Mouse (Mus musculus): ENCODE data around the gene Lrrc4b. TPM values are rescaled to one million over a fixed set of nuclear protein-coding genes. Genes with fewer than 3 reads are reported as not detected.
A peak's percentile ranks its signal among the peaks of the same experiment; 100 is the strongest.

The Lrrc4b gene
- polyA plus RNA-seq, 1 experiment from 2014 or later, result 3.2 TPM

DNA sequence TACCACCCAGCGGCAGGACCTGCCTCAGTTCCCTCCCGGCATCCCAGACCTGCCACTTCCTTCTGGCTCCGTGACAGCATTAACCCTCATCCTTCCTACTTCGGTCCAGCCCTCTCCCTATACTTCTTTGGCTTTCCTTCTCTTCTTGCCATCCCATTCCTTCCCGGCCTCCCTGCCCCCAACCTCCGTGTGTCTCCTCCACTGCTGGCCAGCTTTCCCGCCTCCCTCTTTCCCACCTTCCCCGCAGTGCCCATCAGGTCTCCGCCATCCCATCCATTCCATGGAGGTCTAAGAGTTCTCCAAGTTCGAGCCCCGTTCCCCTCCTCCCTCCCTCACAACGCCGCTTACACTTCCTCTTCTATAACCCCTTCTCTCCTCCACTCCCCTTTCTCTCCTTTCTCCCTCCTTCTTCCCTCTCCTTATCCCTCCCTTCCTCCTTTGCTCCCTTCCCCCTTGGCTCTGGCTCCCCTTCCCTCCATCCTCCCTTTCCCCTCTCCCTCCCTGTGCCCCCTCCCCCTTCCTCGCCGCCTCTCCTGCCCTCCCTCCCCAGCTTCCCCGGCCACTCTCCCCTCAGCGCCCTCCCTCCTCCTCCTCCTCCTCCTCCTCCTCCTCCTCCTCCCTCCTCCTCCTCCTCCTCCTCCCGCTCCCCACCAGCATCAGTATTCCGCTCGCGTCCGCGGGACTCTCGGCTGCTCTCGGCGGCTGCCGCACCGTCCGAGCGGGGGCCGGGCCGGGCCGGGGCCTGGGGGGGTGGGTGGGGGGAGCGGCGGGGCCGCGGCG is 457 bp upstream of the Lrrc4b start:
- ATAC-seq (replicated peaks; ENCODE audit: insufficient number of reproducible peaks, low FRiP score, low TSS enrichment, low read depth) (peak; percentile 14; the same call in 1 of the 2 replicates), DNase-seq (ENCODE audit: low spot score) (peak; percentile 66)
- H3K9ac ChIP-seq (replicated peaks; ENCODE audit: low read length), result peak overlapping the region; percentile 70
- WGBS, result 1% methylated on average over 16 of the region's 38 CpGs
- peak overlapping the region; percentile 63 for H3K4me3 ChIP-seq (ENCODE audit: low read depth, low read length)
- no peaks in the 10 kb centered on the region for H3K36me3 ChIP-seq (replicated peaks; ENCODE audit: control insufficient read depth, insufficient read depth, low read depth, low read length)
- no peak overlapping the region for H3K27ac ChIP-seq (replicated peaks; ENCODE audit: low read depth, low read length)
- H3K9me3 ChIP-seq (replicated peaks; ENCODE audit: control insufficient read depth, low read length), result no peaks in the 10 kb centered on the region
- peak overlapping the region; percentile 92 for H3K4me2 ChIP-seq (ENCODE audit: low read depth, low read length)
- peaks cover 22% of the 10 kb centered on the region for H3K27me3 ChIP-seq (ENCODE audit: control insufficient read depth, insufficient read depth, low read length)
- H3K4me1 ChIP-seq (ENCODE audit: control insufficient read depth, insufficient read depth, low read length), result peaks cover 8% of the 10 kb centered on the region

GRCm38 (mm10) chr7:44429534-44430488 is 993 bp downstream of the Lrrc4b start:
- Histone ChIP-seq H3K4me3 (ENCODE audit: low read depth, low read length) (peak overlapping the region; percentile 63), H3K4me2 (ENCODE audit: low read depth, low read length) (peak overlapping the region; percentile 92), H3K27me3 (ENCODE audit: control insufficient read depth, insufficient read depth, low read length) (peaks cover 20% of the 10 kb centered on the region), H3K27ac (replicated peaks; ENCODE audit: low read depth, low read length) (peak overlapping the region; percentile 72), H3K9me3 (replicated peaks; ENCODE audit: control insufficient read depth, low read length) (no peaks in the 10 kb centered on the region), H3K9ac (replicated peaks; ENCODE audit: low read length) (peak overlapping the region; percentile 70), H3K36me3 (replicated peaks; ENCODE audit: control insufficient read depth, insufficient read depth, low read depth, low read length) (no peaks in the 10 kb centered on the region), H3K4me1 (ENCODE audit: control insufficient read depth, insufficient read depth, low read length) (peaks cover 8% of the 10 kb centered on the region)
- 2% methylated on average over 32 of the region's 32 CpGs for WGBS
- peak; percentile 4; the same call in 1 of the 2 replicates for ATAC-seq (replicated peaks; ENCODE audit: insufficient number of reproducible peaks, low FRiP score, low TSS enrichment, low read depth)
- DNase-seq (ENCODE audit: low spot score), result no peak

DNA sequence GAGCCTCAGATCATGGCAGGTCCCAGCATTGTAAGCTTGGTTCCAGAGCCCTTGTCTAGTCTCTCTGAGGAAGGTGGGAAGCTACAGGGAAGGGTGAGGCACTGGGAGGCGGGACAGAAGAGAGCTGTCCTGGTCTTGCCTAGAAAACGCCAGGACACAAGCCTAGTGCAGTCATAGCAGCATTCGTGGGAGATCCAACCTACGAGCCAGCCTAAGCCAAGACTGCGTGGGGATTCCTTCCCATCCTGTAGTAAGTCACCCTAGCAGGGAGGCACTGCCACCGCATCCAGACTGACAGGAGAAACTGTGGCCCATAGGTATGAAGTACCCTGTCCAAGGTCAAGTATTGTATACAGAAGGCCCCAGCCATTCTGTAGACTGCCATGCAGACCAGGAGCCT is 3.7 kb downstream of the Lrrc4b start:
- no peak overlapping the region for H3K27ac ChIP-seq (replicated peaks; ENCODE audit: low read depth, low read length)
- no peaks in the 10 kb centered on the region for H3K36me3 ChIP-seq (replicated peaks; ENCODE audit: control insufficient read depth, insufficient read depth, low read depth, low read length)
- ATAC-seq (replicated peaks; ENCODE audit: insufficient number of reproducible peaks, low FRiP score, low TSS enrichment, low read depth) (no peak), DNase-seq (ENCODE audit: low spot score) (no peak)
- no peaks in the 10 kb centered on the region for H3K9me3 ChIP-seq (replicated peaks; ENCODE audit: control insufficient read depth, low read length)
- peaks cover 20% of the 10 kb centered on the region for H3K27me3 ChIP-seq (ENCODE audit: control insufficient read depth, insufficient read depth, low read length)
- no peak overlapping the region for H3K4me3 ChIP-seq (ENCODE audit: low read depth, low read length)
- H3K4me2 ChIP-seq (ENCODE audit: low read depth, low read length), result no peak overlapping the region
- H3K4me1 ChIP-seq (ENCODE audit: control insufficient read depth, insufficient read depth, low read length), result peaks cover 8% of the 10 kb centered on the region
- H3K9ac ChIP-seq (replicated peaks; ENCODE audit: low read length), result no peak overlapping the region
- 69% methylated on average over 6 of the region's 6 CpGs for WGBS

- no peaks in the 10 kb centered on the region for H3K9me3 ChIP-seq (replicated peaks; ENCODE audit: control insufficient read depth, low read length)
- peaks cover 18% of the 10 kb centered on the region for H3K27me3 ChIP-seq (ENCODE audit: control insufficient read depth, insufficient read depth, low read length)
- no peak overlapping the region for H3K4me2 ChIP-seq (ENCODE audit: low read depth, low read length)
- no peak overlapping the region for H3K27ac ChIP-seq (replicated peaks; ENCODE audit: low read depth, low read length)
- WGBS, result 1% methylated on average over 7 of the region's 7 CpGs
- ATAC-seq (replicated peaks; ENCODE audit: insufficient number of reproducible peaks, low FRiP score, low TSS enrichment, low read depth) (peak; percentile 51), DNase-seq (ENCODE audit: low spot score) (peak; percentile 69)
- H3K9ac ChIP-seq (replicated peaks; ENCODE audit: low read length), result no peak overlapping the region
- H3K36me3 ChIP-seq (replicated peaks; ENCODE audit: control insufficient read depth, insufficient read depth, low read depth, low read length), result no peaks in the 10 kb centered on the region
- no peak overlapping the region for H3K4me3 ChIP-seq (ENCODE audit: low read depth, low read length)
- H3K4me1 ChIP-seq (ENCODE audit: control insufficient read depth, insufficient read depth, low read length), result peaks cover 8% of the 10 kb centered on the region
These were observed 4.6 kb downstream of the Lrrc4b start for GRCm38 (mm10) chr7:44433371-44433770.

DNA sequence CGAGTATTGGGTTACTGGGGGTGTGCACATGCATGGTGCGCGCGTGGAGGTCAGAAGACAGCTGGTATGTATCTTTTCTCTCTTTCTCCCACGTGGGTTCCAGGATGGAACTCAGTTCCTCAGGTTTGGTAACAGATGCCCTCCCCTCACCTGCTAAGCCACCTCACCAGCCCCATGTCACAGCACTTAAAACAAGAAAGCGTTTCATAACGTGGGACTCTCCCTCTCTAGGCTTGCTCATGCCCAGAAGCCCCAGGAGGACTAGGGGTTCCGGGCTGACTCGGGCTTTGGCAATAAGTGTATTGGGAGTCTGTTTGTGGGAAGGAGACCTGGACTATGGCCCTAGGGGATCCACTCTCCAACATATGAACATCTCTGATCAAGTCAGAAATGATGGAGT is 5.3 kb downstream of the Lrrc4b start:
- Histone ChIP-seq H3K27me3 (ENCODE audit: control insufficient read depth, insufficient read depth, low read length) (peaks cover 15% of the 10 kb centered on the region), H3K4me1 (ENCODE audit: control insufficient read depth, insufficient read depth, low read length) (peaks cover 8% of the 10 kb centered on the region), H3K27ac (replicated peaks; ENCODE audit: low read depth, low read length) (no peak overlapping the region), H3K4me3 (ENCODE audit: low read depth, low read length) (no peak overlapping the region), H3K36me3 (replicated peaks; ENCODE audit: control insufficient read depth, insufficient read depth, low read depth, low read length) (no peaks in the 10 kb centered on the region), H3K9me3 (replicated peaks; ENCODE audit: control insufficient read depth, low read length) (no peaks in the 10 kb centered on the region), H3K9ac (replicated peaks; ENCODE audit: low read length) (no peak overlapping the region), H3K4me2 (ENCODE audit: low read depth, low read length) (no peak overlapping the region)
- ATAC-seq (replicated peaks; ENCODE audit: insufficient number of reproducible peaks, low FRiP score, low TSS enrichment, low read depth), result no peak
- no peak for DNase-seq (ENCODE audit: low spot score)
- WGBS, result 78% methylated on average over 9 of the region's 9 CpGs

DNA sequence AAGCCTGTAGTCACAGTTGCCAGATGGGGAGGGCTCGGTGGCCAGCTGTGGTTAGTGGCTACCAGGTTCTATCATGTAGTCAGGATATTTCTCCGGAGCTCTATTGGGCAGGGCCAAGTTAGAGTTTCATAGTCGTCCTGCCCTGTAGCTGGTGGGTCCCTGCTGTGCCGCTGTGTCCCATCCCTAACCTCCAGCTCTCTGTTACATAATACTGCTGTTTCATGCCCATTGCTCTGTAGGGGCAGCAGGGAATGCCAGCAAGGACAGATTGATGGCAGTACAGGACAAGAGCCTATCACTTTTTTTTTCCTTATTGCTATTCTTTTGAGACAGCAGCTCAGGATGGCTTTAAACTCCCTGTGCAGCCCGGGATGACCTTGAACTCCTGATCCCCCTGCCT is 7.0 kb downstream of the Lrrc4b start:
- H3K27me3 ChIP-seq (ENCODE audit: control insufficient read depth, insufficient read depth, low read length), result peaks cover 7% of the 10 kb centered on the region
- no peak overlapping the region for H3K4me2 ChIP-seq (ENCODE audit: low read depth, low read length)
- H3K4me3 ChIP-seq (ENCODE audit: low read depth, low read length), result no peak overlapping the region
- H3K9ac ChIP-seq (replicated peaks; ENCODE audit: low read length), result no peak overlapping the region
- no peaks in the 10 kb centered on the region for H3K4me1 ChIP-seq (ENCODE audit: control insufficient read depth, insufficient read depth, low read length)
- H3K36me3 ChIP-seq (replicated peaks; ENCODE audit: control insufficient read depth, insufficient read depth, low read depth, low read length), result no peaks in the 10 kb centered on the region
- ATAC-seq (replicated peaks; ENCODE audit: insufficient number of reproducible peaks, low FRiP score, low TSS enrichment, low read depth) (no peak), DNase-seq (ENCODE audit: low spot score) (no peak)
- H3K27ac ChIP-seq (replicated peaks; ENCODE audit: low read depth, low read length), result no peak overlapping the region
- 64% methylated on average over 5 of the region's 5 CpGs for WGBS
- no peaks in the 10 kb centered on the region for H3K9me3 ChIP-seq (replicated peaks; ENCODE audit: control insufficient read depth, low read length)

GRCm38 (mm10) chr7:44436267-44436666 is 7.4 kb downstream of the Lrrc4b start:
- H3K4me2 ChIP-seq (ENCODE audit: low read depth, low read length), result no peak overlapping the region
- H3K4me3 ChIP-seq (ENCODE audit: low read depth, low read length), result no peak overlapping the region
- no peak for ATAC-seq (replicated peaks; ENCODE audit: insufficient number of reproducible peaks, low FRiP score, low TSS enrichment, low read depth)
- no peaks in the 10 kb centered on the region for H3K4me1 ChIP-seq (ENCODE audit: control insufficient read depth, insufficient read depth, low read length)
- H3K27ac ChIP-seq (replicated peaks; ENCODE audit: low read depth, low read length), result no peak overlapping the region
- 18% methylated on average over 1 of the region's 1 CpGs for WGBS
- H3K27me3 ChIP-seq (ENCODE audit: control insufficient read depth, insufficient read depth, low read length), result peaks cover 10% of the 10 kb centered on the region
- DNase-seq (ENCODE audit: low spot score), result no peak
- no peaks in the 10 kb centered on the region for H3K36me3 ChIP-seq (replicated peaks; ENCODE audit: control insufficient read depth, insufficient read depth, low read depth, low read length)
- H3K9me3 ChIP-seq (replicated peaks; ENCODE audit: control insufficient read depth, low read length), result no peaks in the 10 kb centered on the region
- H3K9ac ChIP-seq (replicated peaks; ENCODE audit: low read length), result no peak overlapping the region

- H3K4me2 ChIP-seq (ENCODE audit: low read depth, low read length), result no peak overlapping the region
- no peaks in the 10 kb centered on the region for H3K36me3 ChIP-seq (replicated peaks; ENCODE audit: control insufficient read depth, insufficient read depth, low read depth, low read length)
- H3K27me3 ChIP-seq (ENCODE audit: control insufficient read depth, insufficient read depth, low read length), result peaks cover 16% of the 10 kb centered on the region
- H3K4me3 ChIP-seq (ENCODE audit: low read depth, low read length), result no peak overlapping the region
- no peaks in the 10 kb centered on the region for H3K9me3 ChIP-seq (replicated peaks; ENCODE audit: control insufficient read depth, low read length)
- WGBS, result 86% methylated on average over 1 of the region's 1 CpGs
- DNase-seq (ENCODE audit: low spot score), result no peak
- H3K27ac ChIP-seq (replicated peaks; ENCODE audit: low read depth, low read length), result no peak overlapping the region
- H3K9ac ChIP-seq (replicated peaks; ENCODE audit: low read length), result no peak overlapping the region
- no peak for ATAC-seq (replicated peaks; ENCODE audit: insufficient number of reproducible peaks, low FRiP score, low TSS enrichment, low read depth)
- no peaks in the 10 kb centered on the region for H3K4me1 ChIP-seq (ENCODE audit: control insufficient read depth, insufficient read depth, low read length)
These were observed 8.4 kb downstream of the Lrrc4b start for GRCm38 (mm10) chr7:44437188-44437587.
